Mouse (Mus musculus) kidney, embryonic 14.5 days (tissue): ENCODE measurements around the gene Spsb1. TPM values are rescaled to one million over a fixed set of nuclear protein-coding genes. Genes with fewer than 3 reads are reported as not detected.

ENCODE experiments used
- ATAC-seq: fragments of 200-750 bp; cut with Nextera tagmentation; 2 replicates; pipeline ENCODE4 v1.8.0; 2017; ENCODE audit warnings: moderate number of reproducible peaks, mild to moderate bottlenecking, moderate TSS enrichment, moderate library complexity; ENCODE audit not compliant: low FRiP score, low TSS enrichment
- H3K27ac ChIP-seq: fragments of 300-500 bp; sonication (generic); 2 replicates; pipeline ENCODE4 v1.5.1; 2014; ENCODE audit warnings: low read depth, mild to moderate bottlenecking, low read length, moderate library complexity, mixed read lengths
- H3K27me3 ChIP-seq: fragments of 300-500 bp; sonication (generic); 2 replicates; pipeline ENCODE4 v1.6.1; 2014; ENCODE audit warnings: mild to moderate bottlenecking, low read length; ENCODE audit not compliant: control insufficient read depth, insufficient read depth
- H3K36me3 ChIP-seq: fragments of 300-500 bp; sonication (generic); 2 replicates; pipeline ENCODE4 v1.6.1; 2014; ENCODE audit warnings: low read length, mixed read lengths; ENCODE audit not compliant: control insufficient read depth, insufficient read depth
- H3K4me1 ChIP-seq: fragments of 300-500 bp; sonication (generic); 2 replicates; pipeline ENCODE4 v1.6.1; 2014; ENCODE audit warnings: low read length, mixed read lengths; ENCODE audit not compliant: control insufficient read depth, insufficient read depth
- H3K4me2 ChIP-seq: fragments of 300-500 bp; sonication (generic); replicated peaks from 2 replicates; pipeline ENCODE4 v1.6.1; 2014; ENCODE audit warnings: low read depth, mild to moderate bottlenecking, low read length
- H3K4me3 ChIP-seq: fragments of 300-500 bp; sonication (generic); 2 replicates; pipeline ENCODE4 v1.5.1; 2014; ENCODE audit warnings: mild to moderate bottlenecking, low read length
- H3K9ac ChIP-seq: fragments of 300-500 bp; sonication (generic); 2 replicates; pipeline ENCODE4 v1.6.1; 2014; ENCODE audit warnings: low read depth, mild to moderate bottlenecking, low read length, moderate library complexity
- H3K9me3 ChIP-seq: fragments of 300-500 bp; sonication (generic); 2 replicates; pipeline ENCODE4 v1.6.1; 2016; ENCODE audit warnings: low read length; ENCODE audit not compliant: control insufficient read depth
- WGBS: fragments of 180-500 bp; shearing (Covaris S2); extraction: QIAGEN DNeasy Blood & Tissue Kit; methylation state at CpG from one replicate; pipeline ENCODE4 v1.1.7; 2014; 5-methylcytosine and 5-hydroxymethylcytosine counted together
- polyA plus RNA-seq: library from polyadenylated mRNA; unstranded; fragments of >200 nt; fragmentation: Nextera tagmentation; extraction: Ambion mirVana; gene quantifications from 2 replicates; pipeline ENCODE4 v1.2.1, GENCODE M21; 2014

Spsb1 gene
- polyA plus RNA-seq, 1 experiment from 2014 or later, result 9.6 TPM

GRCm38 (mm10) chr4:149880908-149881307 is 73.9 kb downstream of the Spsb1 start:
- no peak overlapping the region for H3K27ac ChIP-seq
- H3K36me3 ChIP-seq, result no peaks in the 10 kb centered on the region
- H3K9me3 ChIP-seq, result no peaks in the 10 kb centered on the region
- no peaks in the 10 kb centered on the region for H3K27me3 ChIP-seq
- no peak overlapping the region for H3K9ac ChIP-seq
- no peak overlapping the region for H3K4me2 ChIP-seq
- peaks cover 34% of the 10 kb centered on the region for H3K4me1 ChIP-seq
- WGBS, result 74% methylated on average over 5 of the region's 5 CpGs
- ATAC-seq, result no peak
- H3K4me3 ChIP-seq, result no peak overlapping the region

GRCm38 (mm10) chr4:149879980-149880379 is 74.9 kb downstream of the Spsb1 start:
- no peaks in the 10 kb centered on the region for H3K27me3 ChIP-seq
- no peak overlapping the region for H3K4me3 ChIP-seq
- peaks cover 42% of the 10 kb centered on the region for H3K4me1 ChIP-seq
- no peaks in the 10 kb centered on the region for H3K9me3 ChIP-seq
- H3K36me3 ChIP-seq, result no peaks in the 10 kb centered on the region
- 85% methylated on average over 11 of the region's 11 CpGs for WGBS
- no peak overlapping the region for H3K9ac ChIP-seq
- no peak overlapping the region for H3K27ac ChIP-seq
- no peak for ATAC-seq
- H3K4me2 ChIP-seq, result no peak overlapping the region

- H3K9me3 ChIP-seq, result no peaks in the 10 kb centered on the region
- no peak for ATAC-seq
- 51% methylated on average over 6 of the region's 6 CpGs for WGBS
- H3K9ac ChIP-seq, result no peak overlapping the region
- H3K36me3 ChIP-seq, result no peaks in the 10 kb centered on the region
- H3K4me2 ChIP-seq, result no peak overlapping the region
- no peak overlapping the region for H3K27ac ChIP-seq
- H3K4me1 ChIP-seq, result peaks cover 46% of the 10 kb centered on the region
- H3K27me3 ChIP-seq, result no peaks in the 10 kb centered on the region
- H3K4me3 ChIP-seq, result no peak overlapping the region
Measured at GRCm38 (mm10) chr4:149878021-149878449, 76.8 kb downstream of the Spsb1 start.

- Histone ChIP-seq H3K27ac (0 out of 2 replicates have a peak overlapping the region, but pooled peaks have one; percentile 5), H3K9ac (no peak overlapping the region), H3K4me2 (no peak overlapping the region), H3K27me3 (no peaks in the 10 kb centered on the region), H3K4me3 (no peak overlapping the region), H3K4me1 (peaks cover 38% of the 10 kb centered on the region), H3K36me3 (no peaks in the 10 kb centered on the region), H3K9me3 (no peaks in the 10 kb centered on the region)
- 0 out of 2 replicates have a peak, but pooled peaks have one; percentile 22 for ATAC-seq
- 41% methylated on average over 3 of the region's 3 CpGs for WGBS
Measured at GRCm38 (mm10) chr4:149877202-149877601, 77.6 kb downstream of the Spsb1 start.

GRCm38 (mm10) chr4:149876761-149877160 is 78.1 kb downstream of the Spsb1 start:
- no peaks in the 10 kb centered on the region for H3K27me3 ChIP-seq
- WGBS, result 40% methylated on average over 6 of the region's 6 CpGs
- ATAC-seq, result peak; percentile 13; the same call in 1 of the 2 replicates
- H3K9ac ChIP-seq, result no peak overlapping the region
- peaks cover 37% of the 10 kb centered on the region for H3K4me1 ChIP-seq
- no peak overlapping the region for H3K4me2 ChIP-seq
- H3K9me3 ChIP-seq, result no peaks in the 10 kb centered on the region
- H3K27ac ChIP-seq, result 0 out of 2 replicates have a peak overlapping the region, but pooled peaks have one; percentile 5
- no peaks in the 10 kb centered on the region for H3K36me3 ChIP-seq
- H3K4me3 ChIP-seq, result no peak overlapping the region

- H3K4me1 ChIP-seq, result peaks cover 44% of the 10 kb centered on the region
- no peaks in the 10 kb centered on the region for H3K36me3 ChIP-seq
- no peak for ATAC-seq
- WGBS, result 54% methylated on average over 8 of the region's 8 CpGs
- H3K4me3 ChIP-seq, result no peak overlapping the region
- no peaks in the 10 kb centered on the region for H3K27me3 ChIP-seq
- H3K27ac ChIP-seq, result no peak overlapping the region
- H3K9me3 ChIP-seq, result no peaks in the 10 kb centered on the region
- H3K9ac ChIP-seq, result no peak overlapping the region; the same call in 1 of the 2 replicates
- no peak overlapping the region for H3K4me2 ChIP-seq
Measured at GRCm38 (mm10) chr4:149875986-149876501, 78.8 kb downstream of the Spsb1 start.

GRCm38 (mm10) chr4:149875296-149875695 is 79.5 kb downstream of the Spsb1 start:
- Histone ChIP-seq H3K4me2 (no peak overlapping the region), H3K27me3 (no peaks in the 10 kb centered on the region), H3K9ac (no peak overlapping the region), H3K9me3 (no peaks in the 10 kb centered on the region), H3K4me3 (no peak overlapping the region), H3K36me3 (no peaks in the 10 kb centered on the region), H3K27ac (no peak overlapping the region), H3K4me1 (peaks cover 46% of the 10 kb centered on the region)
- ATAC-seq, result no peak
- 15% methylated on average over 6 of the region's 6 CpGs for WGBS

GRCm38 (mm10) chr4:149872236-149872635 is 82.6 kb downstream of the Spsb1 start:
- H3K9me3 ChIP-seq, result no peaks in the 10 kb centered on the region
- H3K4me1 ChIP-seq, result peaks cover 50% of the 10 kb centered on the region
- no peaks in the 10 kb centered on the region for H3K36me3 ChIP-seq
- no peak overlapping the region for H3K27ac ChIP-seq
- 26% methylated on average over 6 of the region's 6 CpGs for WGBS
- H3K27me3 ChIP-seq, result no peaks in the 10 kb centered on the region
- no peak; the same call in 1 of the 2 replicates for ATAC-seq
- no peak overlapping the region for H3K4me2 ChIP-seq
- H3K9ac ChIP-seq, result no peak overlapping the region
- H3K4me3 ChIP-seq, result no peak overlapping the region

- WGBS, result 29% methylated on average over 7 of the region's 7 CpGs
- Histone ChIP-seq H3K27ac (no peak overlapping the region), H3K9ac (no peak overlapping the region), H3K9me3 (no peaks in the 10 kb centered on the region), H3K27me3 (no peaks in the 10 kb centered on the region), H3K36me3 (no peaks in the 10 kb centered on the region), H3K4me3 (no peak overlapping the region), H3K4me2 (no peak overlapping the region), H3K4me1 (peaks cover 43% of the 10 kb centered on the region)
- no peak for ATAC-seq
Measured at GRCm38 (mm10) chr4:149871582-149871981, 83.3 kb downstream of the Spsb1 start.
